ENCODE assay signal across 27 mouse cellular contexts in genomic region chr6:27892886-27893285, GRCm38 (mm10).
"Had no signal": no experiment of that assay in that cellular context is flagged by ENCODE, and none has a peak within 500 bp of the region (broad histone marks: within the 10 kb centered on the region; RNA-seq: fewer than 3 reads in every experiment).

No protein-coding gene starts in this region.

- H3K4me3 ChIP-seq: limb, embryonic 10.5 days; limb, embryonic 12.5 days; limb, embryonic 13.5 days; limb, embryonic 15.5 days; liver, embryonic 12.5 days; liver, embryonic 13.5 days; liver, embryonic 15.5 days; lung, embryonic 15.5 days; megakaryocyte, embryonic 14.5 days; midbrain, embryonic 10.5 days; midbrain, embryonic 12.5 days; midbrain, embryonic 13.5 days; midbrain, embryonic 15.5 days; myocyte; neural tube, embryonic 12.5 days had no signal

- DNase-seq: liver; liver, embryonic 13.5 days; liver, postnatal 0 days; lung, adult 18-20 months; lung, adult 2 months; lung, embryonic 14.5 days; lung, postnatal 10 days; lung, postnatal 14 days; lung, postnatal 36 days; lung, postnatal 4 days; midbrain, embryonic 14.5 days had no signal

- H3K27ac ChIP-seq: limb, embryonic 10.5 days; limb, embryonic 12.5 days; limb, embryonic 13.5 days; limb, embryonic 15.5 days; liver, embryonic 12.5 days; liver, embryonic 13.5 days; liver, embryonic 14.5 days; liver, embryonic 15.5 days; lung, embryonic 15.5 days; macrophage; midbrain, embryonic 10.5 days; midbrain, embryonic 12.5 days; midbrain, embryonic 13.5 days; midbrain, embryonic 15.5 days; neural tube, embryonic 12.5 days had no signal
